Mouse (Mus musculus) CH12.LX (cell line): ENCODE data around the gene Atp6v0b.

Source experiments
- CTCF ChIP-seq, 2 experiments: IDR thresholded peaks in 1 of 2; conservative IDR thresholded peaks in 1 of 2; 2 replicates each; pipeline ENCODE4 v1.5.1; 2011 to 2012; ENCODE audit warnings: low read depth in 2 of 2, low read length in 2 of 2, improper control_type of control experiment in 1 of 2, inconsistent platforms in 1 of 2, mild to moderate bottlenecking in 1 of 2, moderate library complexity in 1 of 2
- E2F4 ChIP-seq: IDR thresholded peaks from 2 replicates; pipeline ENCODE4 v1.6.1; 2011; ENCODE audit warnings: low read depth, low read length, improper control_type of control experiment; ENCODE audit not compliant: insufficient replicate concordance
- EP300 ChIP-seq: IDR thresholded peaks from 2 replicates; pipeline ENCODE4 v1.6.1; 2011; ENCODE audit warnings: low read length, improper control_type of control experiment
- HCFC1 ChIP-seq: IDR thresholded peaks from 2 replicates; pipeline ENCODE4 v1.6.1; 2012; ENCODE audit warnings: low read depth, mild to moderate bottlenecking, inconsistent platforms, low read length, improper control_type of control experiment
- NELFE ChIP-seq: IDR thresholded peaks from 2 replicates; pipeline ENCODE4 v1.6.1; 2011; ENCODE audit warnings: low read depth, low read length, improper control_type of control experiment
- POLR2A ChIP-seq: IDR thresholded peaks from 2 replicates; pipeline ENCODE4 v1.6.1; 2011; ENCODE audit warnings: low read depth, mild to moderate bottlenecking, improper control_type of control experiment, low read length
- TCF12 ChIP-seq: IDR thresholded peaks from 2 replicates; pipeline ENCODE4 v1.6.1; 2014; ENCODE audit warnings: low read depth, mild to moderate bottlenecking, inconsistent platforms, low read length, improper control_type of control experiment
- USF1 ChIP-seq: IDR thresholded peaks from 2 replicates; pipeline ENCODE4 v1.6.1; 2014; ENCODE audit warnings: low read depth, mild to moderate bottlenecking, inconsistent platforms, low read length, improper control_type of control experiment
- ZC3H11A ChIP-seq: IDR thresholded peaks from 2 replicates; pipeline ENCODE4 v1.6.1; 2012; ENCODE audit warnings: low read depth, mild to moderate bottlenecking, inconsistent platforms, low read length, improper control_type of control experiment

GRCm38 (mm10) chr4:117887920-117888319 lies 787 bp upstream of the Atp6v0b start:
- no peak for TF ChIP-seq POLR2A
- no peak for TF ChIP-seq CTCF (conservative IDR thresholded peaks at IDR 0.05 in 1 of 2, IDR thresholded peaks at IDR 0.05 in 1 of 2; ENCODE audit: low read depth in 2 of 2, low read length in 2 of 2)
- no peak for TF ChIP-seq NELFE
- no peak for TF ChIP-seq E2F4
- no peak for TF ChIP-seq ZC3H11A
- TF ChIP-seq EP300 = no peak
- no peak for TF ChIP-seq TCF12
- TF ChIP-seq USF1 = no peak
- no peak for TF ChIP-seq HCFC1
